Mouse (Mus musculus): ENCODE data around the gene Elk4. TPM values are rescaled to one million over a fixed set of nuclear protein-coding genes. Genes with fewer than 3 reads are reported as not detected.

The Elk4 gene
- polyA plus RNA-seq, 1 experiment from 2014 or later, result 18.7 TPM

GRCm38 (mm10) chr1:132019876-132020275 is 12.5 kb downstream of the Elk4 start:
- H3K4me1 ChIP-seq (ENCODE audit: control insufficient read depth, insufficient read depth, low read length), result no peaks in the 10 kb centered on the region
- no peak overlapping the region for H3K4me3 ChIP-seq (ENCODE audit: low read depth, low read length)
- peaks cover 10% of the 10 kb centered on the region for H3K36me3 ChIP-seq (ENCODE audit: control insufficient read depth, insufficient read depth, low read length)
- no peak overlapping the region for H3K27ac ChIP-seq (ENCODE audit: low read depth, low read length)
- no peaks in the 10 kb centered on the region for H3K9me3 ChIP-seq (ENCODE audit: control insufficient read depth, low read length)
- H3K9ac ChIP-seq (ENCODE audit: low read length), result no peak overlapping the region
- no peak for ATAC-seq (ENCODE audit: insufficient read depth, low FRiP score, low TSS enrichment)
- WGBS, result 97% methylated on average over 7 of the region's 7 CpGs
- H3K27me3 ChIP-seq (ENCODE audit: control insufficient read depth, insufficient read depth, low read length), result no peaks in the 10 kb centered on the region
- no peak overlapping the region for H3K4me2 ChIP-seq (ENCODE audit: low read depth)
- DNase-seq (ENCODE audit: low spot score), result no peak

- H3K4me3 ChIP-seq (ENCODE audit: low read depth, low read length), result no peak overlapping the region
- no peaks in the 10 kb centered on the region for H3K9me3 ChIP-seq (ENCODE audit: control insufficient read depth, low read length)
- no peak for DNase-seq (ENCODE audit: low spot score)
- H3K4me2 ChIP-seq (ENCODE audit: low read depth), result no peak overlapping the region
- H3K9ac ChIP-seq (ENCODE audit: low read length), result no peak overlapping the region
- H3K4me1 ChIP-seq (ENCODE audit: control insufficient read depth, insufficient read depth, low read length), result no peaks in the 10 kb centered on the region
- H3K36me3 ChIP-seq (ENCODE audit: control insufficient read depth, insufficient read depth, low read length), result peaks cover 10% of the 10 kb centered on the region
- ATAC-seq (ENCODE audit: insufficient read depth, low FRiP score, low TSS enrichment), result no peak
- WGBS, result 93% methylated on average over 3 of the region's 3 CpGs
- no peak overlapping the region for H3K27ac ChIP-seq (ENCODE audit: low read depth, low read length)
- H3K27me3 ChIP-seq (ENCODE audit: control insufficient read depth, insufficient read depth, low read length), result no peaks in the 10 kb centered on the region
These were observed 14.7 kb downstream of the Elk4 start for GRCm38 (mm10) chr1:132022107-132022506.

- Histone ChIP-seq H3K4me3 (ENCODE audit: low read depth, low read length) (no peak overlapping the region), H3K36me3 (ENCODE audit: control insufficient read depth, insufficient read depth, low read length) (peaks cover 2% of the 10 kb centered on the region; the same call in 1 of the 2 replicates), H3K27me3 (ENCODE audit: control insufficient read depth, insufficient read depth, low read length) (no peaks in the 10 kb centered on the region), H3K9ac (ENCODE audit: low read length) (no peak overlapping the region), H3K4me1 (ENCODE audit: control insufficient read depth, insufficient read depth, low read length) (no peaks in the 10 kb centered on the region), H3K27ac (ENCODE audit: low read depth, low read length) (no peak overlapping the region), H3K9me3 (ENCODE audit: control insufficient read depth, low read length) (no peaks in the 10 kb centered on the region), H3K4me2 (ENCODE audit: low read depth) (no peak overlapping the region)
- 92% methylated on average over 11 of the region's 11 CpGs for whole genome bisulfite sequencing
- ATAC-seq (ENCODE audit: insufficient read depth, low FRiP score, low TSS enrichment), result no peak
- no peak for DNase-seq (ENCODE audit: low spot score)
These were observed 19.7 kb downstream of the Elk4 start for GRCm38 (mm10) chr1:132026925-132027646.

GRCm38 (mm10) chr1:132027978-132028377 is 20.6 kb downstream of the Elk4 start:
- no peaks in the 10 kb centered on the region for H3K9me3 ChIP-seq (ENCODE audit: control insufficient read depth, low read length)
- H3K36me3 ChIP-seq (ENCODE audit: control insufficient read depth, insufficient read depth, low read length), result no peaks in the 10 kb centered on the region; the same call in 1 of the 2 replicates
- no peaks in the 10 kb centered on the region for H3K27me3 ChIP-seq (ENCODE audit: control insufficient read depth, insufficient read depth, low read length)
- no peaks in the 10 kb centered on the region for H3K4me1 ChIP-seq (ENCODE audit: control insufficient read depth, insufficient read depth, low read length)
- no peak overlapping the region for H3K27ac ChIP-seq (ENCODE audit: low read depth, low read length)
- no peak overlapping the region for H3K4me2 ChIP-seq (ENCODE audit: low read depth)
- DNase-seq (ENCODE audit: low spot score) (no peak), ATAC-seq (ENCODE audit: insufficient read depth, low FRiP score, low TSS enrichment) (no peak)
- no peak overlapping the region for H3K4me3 ChIP-seq (ENCODE audit: low read depth, low read length)
- 97% methylated on average over 5 of the region's 5 CpGs for WGBS
- H3K9ac ChIP-seq (ENCODE audit: low read length), result no peak overlapping the region

GRCm38 (mm10) chr1:132028413-132028812 is 21.0 kb downstream of the Elk4 start:
- H3K9me3 ChIP-seq (ENCODE audit: control insufficient read depth, low read length), result no peaks in the 10 kb centered on the region
- DNase-seq (ENCODE audit: low spot score), result no peak
- WGBS, result 95% methylated on average over 9 of the region's 9 CpGs
- no peaks in the 10 kb centered on the region for H3K4me1 ChIP-seq (ENCODE audit: control insufficient read depth, insufficient read depth, low read length)
- no peak overlapping the region for H3K4me2 ChIP-seq (ENCODE audit: low read depth)
- no peak for ATAC-seq (ENCODE audit: insufficient read depth, low FRiP score, low TSS enrichment)
- H3K4me3 ChIP-seq (ENCODE audit: low read depth, low read length), result no peak overlapping the region
- no peak overlapping the region for H3K9ac ChIP-seq (ENCODE audit: low read length)
- H3K36me3 ChIP-seq (ENCODE audit: control insufficient read depth, insufficient read depth, low read length), result no peaks in the 10 kb centered on the region; the same call in 1 of the 2 replicates
- H3K27ac ChIP-seq (ENCODE audit: low read depth, low read length), result no peak overlapping the region
- no peaks in the 10 kb centered on the region for H3K27me3 ChIP-seq (ENCODE audit: control insufficient read depth, insufficient read depth, low read length)

GRCm38 (mm10) chr1:132030574-132030973 is 23.2 kb downstream of the Elk4 start:
- 67% methylated on average over 2 of the region's 2 CpGs for WGBS
- Histone ChIP-seq H3K4me1 (ENCODE audit: control insufficient read depth, insufficient read depth, low read length) (no peaks in the 10 kb centered on the region), H3K36me3 (ENCODE audit: control insufficient read depth, insufficient read depth, low read length) (no peaks in the 10 kb centered on the region), H3K27ac (ENCODE audit: low read depth, low read length) (no peak overlapping the region), H3K9me3 (ENCODE audit: control insufficient read depth, low read length) (no peaks in the 10 kb centered on the region), H3K4me2 (ENCODE audit: low read depth) (no peak overlapping the region), H3K9ac (ENCODE audit: low read length) (no peak overlapping the region), H3K4me3 (ENCODE audit: low read depth, low read length) (no peak overlapping the region), H3K27me3 (ENCODE audit: control insufficient read depth, insufficient read depth, low read length) (no peaks in the 10 kb centered on the region)
- no peak for ATAC-seq (ENCODE audit: insufficient read depth, low FRiP score, low TSS enrichment)
- DNase-seq (ENCODE audit: low spot score), result no peak

- Histone ChIP-seq H3K9ac (ENCODE audit: low read length) (no peak overlapping the region), H3K4me3 (ENCODE audit: low read depth, low read length) (no peak overlapping the region), H3K27ac (ENCODE audit: low read depth, low read length) (no peak overlapping the region), H3K27me3 (ENCODE audit: control insufficient read depth, insufficient read depth, low read length) (no peaks in the 10 kb centered on the region), H3K36me3 (ENCODE audit: control insufficient read depth, insufficient read depth, low read length) (no peaks in the 10 kb centered on the region), H3K4me1 (ENCODE audit: control insufficient read depth, insufficient read depth, low read length) (no peaks in the 10 kb centered on the region), H3K4me2 (ENCODE audit: low read depth) (no peak overlapping the region), H3K9me3 (ENCODE audit: control insufficient read depth, low read length) (no peaks in the 10 kb centered on the region)
- WGBS, result 94% methylated on average over 7 of the region's 7 CpGs
- ATAC-seq (ENCODE audit: insufficient read depth, low FRiP score, low TSS enrichment) (no peak), DNase-seq (ENCODE audit: low spot score) (no peak)
These were observed 24.8 kb downstream of the Elk4 start for GRCm38 (mm10) chr1:132032172-132032571.

- no peak overlapping the region for H3K4me2 ChIP-seq (ENCODE audit: low read depth)
- no peaks in the 10 kb centered on the region for H3K27me3 ChIP-seq (ENCODE audit: control insufficient read depth, insufficient read depth, low read length)
- H3K27ac ChIP-seq (ENCODE audit: low read depth, low read length), result no peak overlapping the region
- no peak for DNase-seq (ENCODE audit: low spot score)
- no peaks in the 10 kb centered on the region for H3K36me3 ChIP-seq (ENCODE audit: control insufficient read depth, insufficient read depth, low read length)
- 88% methylated on average over 3 of the region's 3 CpGs for WGBS
- H3K9me3 ChIP-seq (ENCODE audit: control insufficient read depth, low read length), result no peaks in the 10 kb centered on the region
- no peaks in the 10 kb centered on the region for H3K4me1 ChIP-seq (ENCODE audit: control insufficient read depth, insufficient read depth, low read length)
- ATAC-seq (ENCODE audit: insufficient read depth, low FRiP score, low TSS enrichment), result no peak
- no peak overlapping the region for H3K9ac ChIP-seq (ENCODE audit: low read length)
- no peak overlapping the region for H3K4me3 ChIP-seq (ENCODE audit: low read depth, low read length)
These were observed 30.3 kb downstream of the Elk4 start for GRCm38 (mm10) chr1:132037746-132038145.

- H3K4me3 ChIP-seq (ENCODE audit: low read depth, low read length), result no peak overlapping the region
- no peak overlapping the region for H3K4me2 ChIP-seq (ENCODE audit: low read depth)
- no peaks in the 10 kb centered on the region for H3K9me3 ChIP-seq (ENCODE audit: control insufficient read depth, low read length)
- H3K27me3 ChIP-seq (ENCODE audit: control insufficient read depth, insufficient read depth, low read length), result no peaks in the 10 kb centered on the region
- H3K4me1 ChIP-seq (ENCODE audit: control insufficient read depth, insufficient read depth, low read length), result no peaks in the 10 kb centered on the region
- 81% methylated on average over 5 of the region's 5 CpGs for WGBS
- H3K27ac ChIP-seq (ENCODE audit: low read depth, low read length), result no peak overlapping the region
- H3K9ac ChIP-seq (ENCODE audit: low read length), result no peak overlapping the region
- no peaks in the 10 kb centered on the region for H3K36me3 ChIP-seq (ENCODE audit: control insufficient read depth, insufficient read depth, low read length)
- DNase-seq (ENCODE audit: low spot score) (no peak), ATAC-seq (ENCODE audit: insufficient read depth, low FRiP score, low TSS enrichment) (no peak)
These were observed 31.3 kb downstream of the Elk4 start for GRCm38 (mm10) chr1:132038753-132039152.
